Mouse (Mus musculus): ENCODE data around the gene Olfr1161.
"Not testable (repeated sequence)": the region's sequence is repeated elsewhere in the genome, so short reads cannot be mapped to it uniquely, and the experiment has no call there.

The Olfr1161 gene

DNA sequence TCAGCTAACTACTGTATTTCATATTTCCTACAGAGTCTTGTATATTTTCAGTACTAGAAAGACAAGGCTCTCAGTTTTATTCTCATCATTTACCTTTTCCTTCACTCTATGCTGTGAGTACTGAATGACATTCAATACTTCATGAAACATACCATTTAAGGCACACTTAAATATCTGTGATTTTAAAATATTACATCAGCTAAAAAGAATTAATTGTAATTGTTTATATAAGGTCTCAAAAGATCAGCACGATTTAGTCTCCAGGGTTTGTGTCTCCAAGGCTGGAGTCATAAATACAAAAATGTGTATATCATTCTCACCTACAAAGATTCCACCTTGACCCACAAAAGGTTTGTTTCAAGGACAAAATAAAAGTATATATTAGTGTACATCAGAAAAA, at the start of gene Olfr1161:
Gene Olfr1161 (plus strand): TSS at position 301 of the 400 bp plus-strand sequence.
- not testable (repeated sequence) for DNase-seq (ENCODE audit: extremely low read depth, insufficient read length, low spot score)

DNA sequence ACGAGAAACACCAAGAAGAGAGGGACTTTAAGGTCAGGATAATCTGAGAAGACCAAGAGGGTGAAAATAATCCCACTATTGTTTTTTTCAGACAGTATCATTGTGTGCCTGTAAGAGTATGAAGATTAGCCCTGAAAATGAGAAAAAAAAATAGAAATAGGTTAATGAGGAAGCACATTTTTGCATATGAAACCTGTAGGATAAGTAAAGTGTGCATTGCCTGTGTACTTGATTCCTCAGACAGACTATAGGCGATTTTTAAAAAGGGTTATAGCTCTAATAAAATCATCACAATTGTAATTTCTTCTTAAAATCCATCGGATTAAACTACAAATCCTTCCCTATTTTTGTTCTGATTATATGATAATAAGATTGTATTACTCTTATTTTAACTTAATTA, 48.0 kb upstream of the Olfr1161 start, which contains the start of gene Olfr74:
Gene Olfr74 (minus strand): TSS at position 101 of the 400 bp plus-strand sequence.
- no peak for DNase-seq (ENCODE audit: extremely low read depth, insufficient read length, low spot score)

DNA sequence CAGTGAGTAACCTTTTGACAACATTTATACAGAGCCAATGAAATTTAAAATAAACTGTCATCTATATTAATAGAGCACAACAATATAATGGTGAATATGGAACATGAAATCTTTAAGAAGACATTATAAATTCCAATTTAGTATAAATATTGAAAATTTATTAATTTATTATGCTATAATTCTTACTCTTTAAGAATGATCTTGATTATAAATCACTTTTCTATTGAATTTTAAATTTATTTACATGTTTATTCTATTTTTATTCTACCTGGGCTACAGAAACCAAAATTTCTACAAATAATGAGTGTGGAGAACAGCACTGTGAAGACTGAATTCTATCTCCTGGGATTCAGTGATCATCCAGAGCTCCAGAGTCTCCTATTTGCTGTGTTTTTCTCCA, 32.8 kb upstream of the Olfr1161 start, which contains the start of gene Olfr1158:
Gene Olfr1158 (plus strand): TSS at position 301 of the 400 bp plus-strand sequence.
- no peak for DNase-seq (ENCODE audit: extremely low read depth, insufficient read length, low spot score)

DNA sequence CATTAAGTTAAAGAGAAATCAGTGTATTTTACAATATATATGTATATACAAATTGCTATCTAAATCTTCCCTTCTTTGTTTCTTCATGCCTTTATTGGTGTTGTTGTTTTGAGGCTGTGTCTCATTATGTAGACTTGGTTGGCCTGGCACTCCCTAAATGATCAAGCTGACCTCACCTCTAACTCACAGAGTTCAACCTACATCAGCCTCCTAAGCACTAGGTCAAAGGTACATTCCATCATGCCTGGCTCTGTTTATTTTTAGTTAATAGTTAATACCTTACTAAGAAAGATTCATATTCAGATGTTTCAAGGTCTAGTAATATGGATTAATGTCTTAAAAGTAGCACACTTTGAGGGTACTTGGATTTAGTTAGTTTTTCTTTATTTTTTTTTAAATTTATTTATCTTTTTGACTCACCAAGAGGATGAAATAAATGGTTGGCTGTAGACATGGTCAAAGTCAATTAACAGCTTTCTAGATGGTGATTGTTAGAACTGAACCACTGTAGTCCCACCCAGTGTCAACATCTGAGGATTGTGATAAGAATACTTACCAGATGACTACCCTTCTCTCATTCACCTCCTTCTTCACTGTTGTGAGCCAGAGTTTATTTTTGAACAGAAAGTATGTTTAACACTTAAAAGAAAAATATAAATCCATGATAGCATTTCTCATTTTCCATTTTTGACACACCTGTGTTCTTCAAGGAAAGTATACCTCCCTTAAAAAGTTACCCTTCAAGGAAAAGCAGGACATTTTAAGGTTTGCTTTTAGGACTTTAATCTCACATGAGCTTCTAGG, 14.9 kb upstream of the Olfr1161 start, which contains the start of gene Olfr1160:
Gene Olfr1160 (minus strand): TSS at position 754 of the 804 bp plus-strand sequence.
- no peak for DNase-seq (ENCODE audit: extremely low read depth, insufficient read length, low spot score)

DNA sequence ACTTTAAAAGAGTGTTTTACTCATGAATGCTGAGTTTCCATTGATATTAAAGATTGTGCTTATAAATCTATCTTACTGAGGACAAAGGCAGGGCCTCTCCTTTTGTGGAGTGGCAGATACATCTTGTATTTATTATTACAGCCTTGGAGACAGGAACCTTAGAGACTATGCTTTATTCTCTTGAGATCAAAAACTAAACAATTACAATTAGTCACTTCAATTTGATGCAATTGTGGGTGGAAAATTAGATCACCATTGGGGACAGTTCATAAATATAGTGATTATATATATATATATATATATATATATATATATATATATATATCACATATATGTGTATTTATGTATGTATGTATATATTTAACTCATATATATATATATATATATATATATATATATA, 15.0 kb downstream of the Olfr1161 start, which contains the start of gene Olfr73:
Gene Olfr73 (minus strand): TSS at position 101 of the 400 bp plus-strand sequence.
- DNase-seq (ENCODE audit: extremely low read depth, insufficient read length, low spot score), result no peak

DNA sequence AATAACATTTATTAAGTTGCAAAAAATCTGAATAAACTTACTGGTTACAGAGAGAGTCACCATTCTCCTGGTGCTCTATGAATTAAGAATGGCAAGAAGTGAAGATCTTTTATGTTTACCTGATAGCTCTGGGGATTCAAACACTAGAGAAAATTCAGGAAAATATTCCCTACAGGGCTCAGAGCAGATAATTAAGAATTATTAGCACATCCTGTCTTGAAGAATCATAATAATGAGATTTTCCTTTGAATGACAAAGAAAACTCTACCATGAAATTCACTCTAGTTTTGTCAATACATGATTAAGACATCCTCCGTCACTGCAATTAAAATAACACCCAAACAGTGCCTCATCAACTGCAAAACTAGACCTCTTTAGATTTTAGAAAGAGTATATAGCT, 28.5 kb downstream of the Olfr1161 start, which contains the start of gene Olfr1162:
Gene Olfr1162 (minus strand): TSS at position 101 of the 400 bp plus-strand sequence.
- DNase-seq (ENCODE audit: extremely low read depth, insufficient read length, low spot score), result no peak

DNA sequence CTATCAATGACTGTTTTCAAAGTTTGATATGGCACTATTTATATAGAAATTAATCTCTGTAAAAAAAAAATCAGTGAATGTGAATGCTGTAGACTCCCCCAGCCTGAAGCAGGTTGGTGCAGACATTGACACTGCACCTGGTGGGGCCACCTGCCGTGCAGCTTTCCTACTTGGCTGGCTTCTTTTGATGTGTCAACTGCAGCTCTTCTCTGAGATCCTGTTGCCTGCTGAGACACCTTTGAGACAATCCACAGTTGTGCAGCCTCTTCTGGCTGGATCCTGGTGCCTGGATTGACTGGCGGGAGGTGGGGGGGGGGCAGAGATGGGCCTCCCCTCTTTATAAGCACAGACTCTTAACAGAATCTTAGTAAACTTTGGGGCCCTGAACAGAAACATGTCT, 41.0 kb downstream of the Olfr1161 start:
- no peak for DNase-seq (ENCODE audit: extremely low read depth, insufficient read length, low spot score)

DNA sequence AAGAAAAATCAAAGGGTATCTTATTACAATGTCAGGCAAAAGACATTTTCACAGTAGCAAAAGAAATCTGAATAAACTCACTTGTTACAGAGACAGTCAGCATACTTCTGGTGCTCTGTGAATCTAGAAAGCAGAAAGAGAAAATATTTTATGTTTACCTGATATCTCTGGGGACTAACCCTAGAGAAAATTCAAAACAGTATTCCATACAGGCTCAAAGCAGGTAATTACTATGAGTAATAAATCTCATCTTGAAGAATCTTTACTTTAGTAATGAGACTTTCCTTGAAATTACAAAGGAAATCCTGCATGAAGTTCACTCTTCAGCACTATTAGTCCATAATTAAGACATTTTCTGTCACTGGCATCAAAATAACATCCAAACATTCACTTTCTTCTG, 49.2 kb downstream of the Olfr1161 start, which contains the start of gene Olfr1163:
Gene Olfr1163 (minus strand): TSS at position 101 of the 400 bp plus-strand sequence.
- no peak for DNase-seq (ENCODE audit: extremely low read depth, insufficient read length, low spot score)

All from 3134 (cell line).